Mouse (Mus musculus): ENCODE data around the gene Plce1. TPM values are rescaled to one million over a fixed set of nuclear protein-coding genes. Genes with fewer than 3 reads are reported as not detected.

Gene Plce1
- polyA plus RNA-seq, 1 experiment: 2.3 TPM

GRCm38 (mm10) chr19:38488103-38488912 lies 7.4 kb downstream of the Plce1 start:
- Histone ChIP-seq H3K4me3 (ENCODE audit: insufficient read depth, low read depth, low read length) (no peak overlapping the region), H3K36me3 (ENCODE audit: control insufficient read depth, insufficient read depth, low read length) (no peaks in the 10 kb centered on the region), H3K27me3 (replicated peaks; ENCODE audit: control insufficient read depth, insufficient read depth, low read length) (no peaks in the 10 kb centered on the region), H3K27ac (ENCODE audit: insufficient read depth, low read depth, low read length) (no peak overlapping the region), H3K4me1 (ENCODE audit: control insufficient read depth, insufficient read depth, low read length) (no peaks in the 10 kb centered on the region)
- WGBS: 74% methylated on average over 9 of the region's 9 CpGs
- no peak for DNase-seq
- TF ChIP-seq POLR2A (IDR thresholded peaks at IDR 0.05; ENCODE audit: low read depth, low read length) (no peak), CTCF (conservative IDR thresholded peaks at IDR 0.05; ENCODE audit: insufficient read depth, insufficient read length, low read depth, low read length) (no peak)

- Histone ChIP-seq H3K36me3 (ENCODE audit: control insufficient read depth, insufficient read depth, low read length) (no peaks in the 10 kb centered on the region), H3K27me3 (replicated peaks; ENCODE audit: control insufficient read depth, insufficient read depth, low read length) (no peaks in the 10 kb centered on the region), H3K27ac (ENCODE audit: insufficient read depth, low read depth, low read length) (no peak overlapping the region), H3K4me1 (ENCODE audit: control insufficient read depth, insufficient read depth, low read length) (no peaks in the 10 kb centered on the region; the same call in 1 of the 2 replicates), H3K4me3 (ENCODE audit: insufficient read depth, low read depth, low read length) (no peak overlapping the region)
- no peak for DNase-seq
- 59% methylated on average over 5 of the region's 5 CpGs for WGBS
- TF ChIP-seq POLR2A (IDR thresholded peaks at IDR 0.05; ENCODE audit: low read depth, low read length) (no peak), CTCF (conservative IDR thresholded peaks at IDR 0.05; ENCODE audit: insufficient read depth, insufficient read length, low read depth, low read length) (no peak)
Observed at GRCm38 (mm10) chr19:38498233-38498632, 17.3 kb downstream of the Plce1 start.

- Histone ChIP-seq H3K27me3 (replicated peaks; ENCODE audit: control insufficient read depth, insufficient read depth, low read length) (no peaks in the 10 kb centered on the region), H3K4me3 (ENCODE audit: insufficient read depth, low read depth, low read length) (no peak overlapping the region), H3K27ac (ENCODE audit: insufficient read depth, low read depth, low read length) (no peak overlapping the region), H3K36me3 (ENCODE audit: control insufficient read depth, insufficient read depth, low read length) (no peaks in the 10 kb centered on the region), H3K4me1 (ENCODE audit: control insufficient read depth, insufficient read depth, low read length) (no peaks in the 10 kb centered on the region; the same call in 1 of the 2 replicates)
- TF ChIP-seq POLR2A (IDR thresholded peaks at IDR 0.05; ENCODE audit: low read depth, low read length) (no peak), CTCF (conservative IDR thresholded peaks at IDR 0.05; ENCODE audit: insufficient read depth, insufficient read length, low read depth, low read length) (no peak)
- 26% methylated on average over 3 of the region's 3 CpGs for whole genome bisulfite sequencing
- DNase-seq: peak; percentile 5
Observed at GRCm38 (mm10) chr19:38504597-38504996, 23.7 kb downstream of the Plce1 start.

GRCm38 (mm10) chr19:38506131-38506530 lies 25.2 kb downstream of the Plce1 start:
- Histone ChIP-seq H3K4me3 (ENCODE audit: insufficient read depth, low read depth, low read length) (no peak overlapping the region), H3K27me3 (replicated peaks; ENCODE audit: control insufficient read depth, insufficient read depth, low read length) (no peaks in the 10 kb centered on the region), H3K36me3 (ENCODE audit: control insufficient read depth, insufficient read depth, low read length) (no peaks in the 10 kb centered on the region), H3K4me1 (ENCODE audit: control insufficient read depth, insufficient read depth, low read length) (no peaks in the 10 kb centered on the region; the same call in 1 of the 2 replicates), H3K27ac (ENCODE audit: insufficient read depth, low read depth, low read length) (no peak overlapping the region)
- no peak for DNase-seq
- WGBS: 82% methylated on average over 7 of the region's 7 CpGs
- no peak for TF ChIP-seq CTCF (conservative IDR thresholded peaks at IDR 0.05; ENCODE audit: insufficient read depth, insufficient read length, low read depth, low read length)
- TF ChIP-seq POLR2A (IDR thresholded peaks at IDR 0.05; ENCODE audit: low read depth, low read length): no peak

GRCm38 (mm10) chr19:38507251-38507965 lies 26.5 kb downstream of the Plce1 start:
- H3K36me3 ChIP-seq (ENCODE audit: control insufficient read depth, insufficient read depth, low read length): no peaks in the 10 kb centered on the region
- H3K4me3 ChIP-seq (ENCODE audit: insufficient read depth, low read depth, low read length): no peak overlapping the region
- TF ChIP-seq POLR2A (IDR thresholded peaks at IDR 0.05; ENCODE audit: low read depth, low read length): no peak
- no peak for TF ChIP-seq CTCF (conservative IDR thresholded peaks at IDR 0.05; ENCODE audit: insufficient read depth, insufficient read length, low read depth, low read length)
- no peaks in the 10 kb centered on the region; the same call in 1 of the 2 replicates for H3K4me1 ChIP-seq (ENCODE audit: control insufficient read depth, insufficient read depth, low read length)
- H3K27ac ChIP-seq (ENCODE audit: insufficient read depth, low read depth, low read length): no peak overlapping the region
- no peaks in the 10 kb centered on the region for H3K27me3 ChIP-seq (replicated peaks; ENCODE audit: control insufficient read depth, insufficient read depth, low read length)
- no peak for DNase-seq
- 86% methylated on average over 12 of the region's 12 CpGs for WGBS

GRCm38 (mm10) chr19:38507966-38508625 lies 27.2 kb downstream of the Plce1 start:
- H3K27me3 ChIP-seq (replicated peaks; ENCODE audit: control insufficient read depth, insufficient read depth, low read length): no peaks in the 10 kb centered on the region

More at GRCm38 (mm10) chr19:38507966-38508625, 27.2 kb downstream of the Plce1 start:
- DNase-seq: no peak
- H3K4me1 ChIP-seq (ENCODE audit: control insufficient read depth, insufficient read depth, low read length): no peaks in the 10 kb centered on the region; the same call in 1 of the 2 replicates
- H3K36me3 ChIP-seq (ENCODE audit: control insufficient read depth, insufficient read depth, low read length): no peaks in the 10 kb centered on the region
- 80% methylated on average over 9 of the region's 9 CpGs for WGBS
- H3K4me3 ChIP-seq (ENCODE audit: insufficient read depth, low read depth, low read length): no peak overlapping the region
- TF ChIP-seq POLR2A (IDR thresholded peaks at IDR 0.05; ENCODE audit: low read depth, low read length) (no peak), CTCF (conservative IDR thresholded peaks at IDR 0.05; ENCODE audit: insufficient read depth, insufficient read length, low read depth, low read length) (no peak)
- no peak overlapping the region for H3K27ac ChIP-seq (ENCODE audit: insufficient read depth, low read depth, low read length)

Data from kidney, adult 2 months (tissue).